Mouse (Mus musculus) layer of hippocampus, postnatal 14 days (tissue): Measurements from ENCODE around the gene Zfp213. TPM values are rescaled to one million over a fixed set of nuclear protein-coding genes. Genes with fewer than 3 reads are reported as not detected.
A peak's percentile ranks its signal among the peaks of the same experiment; 100 is the strongest.

Experiments
- DNase-seq, 2 experiments: peaks; one replicate each; pipeline ENCODE4 v3.0.0; 2021 to 2022; ENCODE audit warnings: low spot score in 2 of 2, mixed read lengths in 1 of 2
- total RNA-seq, 2 experiments: library from RNA; stranded (reverse); gene quantifications; 2 replicates each; pipeline ENCODE4 v1.2.3; 2021

The Zfp213 gene
- total RNA-seq, 2 experiments from 2014 or later = 4.6 to 6.5 TPM

DNA sequence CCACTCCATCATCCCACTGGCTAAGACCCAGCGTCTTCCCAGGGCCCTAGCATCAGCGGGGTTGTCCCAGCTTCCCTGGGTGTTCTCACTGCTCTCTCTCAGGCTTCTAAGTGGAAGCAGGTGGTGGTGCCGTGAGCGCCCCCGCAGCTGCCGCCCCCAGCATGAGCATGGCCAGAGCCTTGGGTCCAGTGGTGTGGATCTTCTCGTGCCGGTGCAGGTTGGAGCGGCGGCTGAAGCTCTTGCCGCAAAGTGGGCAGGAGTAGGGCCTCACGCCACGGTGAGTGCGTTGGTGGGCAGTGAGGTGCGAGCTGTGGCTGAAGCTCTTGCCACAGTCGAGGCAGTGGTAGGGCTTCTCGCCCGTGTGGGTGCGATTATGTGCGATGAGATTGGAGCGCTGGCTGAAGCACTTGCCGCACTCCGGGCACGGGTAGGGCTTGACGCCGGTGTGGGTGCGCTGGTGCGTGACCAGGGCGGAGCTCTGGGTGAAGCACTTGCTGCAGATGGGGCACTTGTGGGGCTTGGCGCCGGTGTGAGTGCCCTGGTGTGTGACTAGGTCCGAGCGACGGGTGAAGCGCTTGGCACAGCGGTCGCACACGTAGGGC, 12.0 kb upstream of the Zfp213 start:
- DNase-seq = no peak

DNA sequence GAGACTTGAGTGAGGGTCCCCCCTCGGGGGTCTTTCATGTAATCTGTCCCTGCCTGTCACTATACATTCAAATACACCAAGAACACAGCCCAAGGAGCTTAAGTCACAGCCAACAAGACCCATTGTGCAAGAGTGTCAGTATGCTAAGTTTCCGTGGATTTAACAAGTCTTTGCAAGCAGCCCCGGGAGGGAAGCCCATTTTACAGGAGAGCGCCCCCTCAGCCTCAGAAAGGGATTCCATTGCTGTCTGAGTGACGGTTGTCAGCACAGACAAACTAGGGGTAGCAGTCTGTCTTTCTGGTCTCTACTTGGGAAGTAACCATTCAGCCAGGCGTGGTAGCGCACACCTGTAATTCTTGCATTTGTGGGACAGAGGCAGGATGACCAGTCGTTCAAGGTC, 10.1 kb upstream of the Zfp213 start:
- DNase-seq = no peak

DNA sequence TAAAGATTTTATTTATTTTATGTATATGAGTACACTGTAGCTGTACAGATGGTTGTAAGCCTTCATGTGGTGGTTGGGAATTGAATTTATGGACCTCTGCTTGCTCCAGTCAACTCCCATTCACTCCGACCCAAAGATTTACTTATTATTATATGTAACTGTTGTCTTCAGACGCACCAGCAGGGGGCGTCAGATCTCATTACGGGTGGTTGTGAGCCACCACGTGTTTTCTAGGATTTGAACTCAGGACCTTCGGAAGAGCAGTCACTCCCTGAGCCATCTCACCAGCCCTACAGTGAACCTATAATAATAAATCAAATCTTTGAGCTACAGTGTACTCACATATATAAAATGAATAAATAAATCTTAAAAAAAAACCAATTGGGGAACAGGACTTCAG, 8.0 kb upstream of the Zfp213 start:
- no peak for DNase-seq

DNA sequence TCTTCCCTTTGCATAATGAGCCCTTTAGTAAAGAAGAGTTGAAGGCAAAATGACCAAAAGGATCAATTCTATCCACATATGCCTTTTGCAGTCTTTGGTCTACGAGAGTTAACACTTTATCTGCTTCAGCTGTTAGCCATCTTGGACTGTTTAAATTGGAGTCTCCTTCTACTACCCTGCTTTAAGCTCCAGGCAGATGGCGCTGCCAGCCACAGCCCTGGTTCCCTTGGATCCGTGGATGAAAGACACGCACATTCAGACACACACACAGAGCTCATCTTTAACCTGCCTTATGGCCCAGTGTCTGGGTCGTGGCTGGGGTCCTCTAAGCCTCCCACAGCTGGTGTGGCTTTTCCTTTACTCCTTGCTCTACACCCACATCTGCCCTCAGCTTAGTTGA, 7.0 kb upstream of the Zfp213 start:
- DNase-seq = no peak

DNA sequence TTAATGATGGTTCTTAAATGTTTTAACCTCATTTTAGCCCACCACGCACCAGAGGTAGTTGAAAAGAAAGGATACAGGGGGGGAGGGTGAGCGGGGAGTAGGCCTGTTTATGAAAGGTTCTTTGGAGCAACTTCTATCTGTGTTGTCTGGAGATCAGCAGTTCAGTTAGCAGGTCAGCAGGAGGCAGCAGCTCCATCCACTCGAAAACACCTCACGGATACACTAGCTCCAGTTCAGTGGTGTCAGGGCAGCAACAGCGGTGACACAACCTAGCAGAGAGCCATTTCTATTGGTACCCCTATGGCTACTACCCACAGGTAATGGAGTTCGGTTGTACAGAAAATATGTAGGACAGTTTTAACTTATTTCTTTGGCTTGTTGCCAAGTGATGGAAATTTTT, 6.0 kb upstream of the Zfp213 start:
- DNase-seq = peak in 1 of 2 experiments; percentile 48

DNA sequence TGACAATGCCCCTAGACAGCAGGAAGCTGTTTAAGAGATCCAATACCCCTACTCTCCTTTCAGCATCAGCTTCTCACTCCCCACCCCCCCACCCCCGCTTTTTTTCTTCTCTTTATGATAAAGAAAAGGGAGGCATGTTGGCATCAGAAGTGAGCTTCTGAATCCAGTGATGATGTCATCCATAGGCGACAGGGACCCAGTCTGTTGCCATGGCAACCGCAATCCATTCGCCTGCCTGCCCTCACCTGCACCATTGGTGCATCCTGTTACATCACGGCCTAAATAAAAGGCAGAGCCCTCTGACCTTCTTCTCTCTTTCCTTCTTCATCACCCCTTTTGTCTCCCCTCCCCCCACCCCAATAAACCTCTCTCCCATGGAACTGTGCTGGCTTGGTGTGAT, 4.3 kb upstream of the Zfp213 start:
- no peak for DNase-seq

DNA sequence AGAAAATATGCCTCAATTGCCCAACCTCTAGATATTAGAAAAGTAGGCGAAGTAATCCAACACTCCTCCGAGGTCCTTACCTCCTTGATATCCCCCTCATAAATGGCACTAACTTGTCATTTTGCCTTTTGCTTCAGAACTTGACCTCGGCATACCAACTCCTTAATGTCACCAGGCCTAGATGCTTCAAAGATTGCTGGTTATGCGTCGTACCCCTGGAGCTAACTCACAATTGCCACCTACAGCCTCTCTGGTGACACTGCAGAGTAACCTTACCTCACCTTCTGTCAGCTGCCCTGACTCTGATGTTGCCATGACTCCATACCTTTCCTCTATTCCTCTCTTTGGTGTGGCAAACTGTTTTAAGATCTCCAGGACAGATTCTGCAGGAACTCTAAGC, 2.7 kb upstream of the Zfp213 start:
- DNase-seq = no peak

DNA sequence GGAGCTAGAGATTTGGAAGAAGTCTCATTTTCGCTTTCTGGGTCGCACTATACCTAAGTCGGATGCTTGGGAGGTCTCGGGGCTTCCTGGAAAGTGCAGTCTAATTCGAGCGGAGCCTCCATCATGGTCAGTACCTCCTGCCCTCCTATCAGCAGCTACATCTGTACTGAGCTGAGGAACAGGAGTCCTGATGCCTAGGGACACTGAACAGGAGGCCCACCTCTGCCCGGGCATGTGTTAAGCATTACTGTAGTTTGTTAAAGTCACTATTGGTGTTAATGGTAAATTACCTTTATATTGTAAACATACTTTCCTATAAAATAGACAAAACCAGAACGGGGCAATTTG, 304 bp upstream of the Zfp213 start:
- DNase-seq = no peak

DNA sequence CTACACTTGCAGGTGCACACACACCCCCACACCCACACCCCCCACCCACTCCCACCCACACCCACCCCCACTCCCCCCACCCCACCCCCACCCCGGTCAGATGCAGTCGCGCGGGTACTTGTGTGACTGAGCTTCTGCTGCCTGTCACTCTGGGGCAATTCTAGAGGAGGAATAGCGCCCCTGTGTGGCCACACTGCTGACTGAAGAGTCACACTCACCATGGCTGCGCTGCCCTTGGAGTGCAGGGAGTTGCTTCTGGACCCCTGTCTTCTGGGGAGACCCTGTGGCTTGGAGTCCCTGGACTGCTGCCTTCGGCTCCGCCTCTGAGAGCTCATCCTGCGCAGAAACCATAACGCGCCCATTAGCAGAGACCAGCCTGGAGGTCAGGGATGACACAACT, 4.3 kb downstream of the Zfp213 start:
- DNase-seq = no peak

DNA sequence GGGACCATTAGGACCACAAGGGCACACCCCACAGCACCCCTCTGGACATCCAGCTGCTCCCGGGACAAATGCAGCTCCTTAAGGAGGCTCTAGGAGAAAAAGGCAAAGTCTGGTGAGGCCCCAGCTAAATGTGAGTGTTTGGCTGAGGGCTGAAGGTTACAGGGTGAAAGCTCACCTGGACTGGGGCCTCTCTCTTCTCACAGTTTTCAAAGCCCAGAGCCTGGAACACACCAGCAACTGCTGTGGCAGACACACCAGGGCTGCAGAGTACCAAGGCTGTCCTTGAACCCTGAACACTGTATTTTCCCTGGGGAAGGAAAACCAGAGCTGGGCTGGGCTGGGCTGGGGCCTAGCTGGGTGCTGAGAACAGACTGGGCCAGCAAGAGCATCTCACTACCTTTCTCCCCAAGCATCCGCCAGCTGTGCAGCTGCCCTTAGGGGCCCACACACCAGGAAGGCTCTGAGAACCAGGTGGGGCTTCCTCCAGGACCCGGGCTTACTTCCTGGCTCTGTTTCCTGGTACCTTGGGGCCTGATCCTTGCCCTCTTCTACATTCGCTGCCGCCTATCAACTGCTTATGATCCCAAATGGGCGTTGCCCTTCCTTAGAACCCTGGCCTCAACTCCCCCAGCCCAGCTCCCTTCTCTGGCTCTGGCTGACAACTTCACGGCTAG, 8.7 kb downstream of the Zfp213 start:
- DNase-seq = no peak

DNA sequence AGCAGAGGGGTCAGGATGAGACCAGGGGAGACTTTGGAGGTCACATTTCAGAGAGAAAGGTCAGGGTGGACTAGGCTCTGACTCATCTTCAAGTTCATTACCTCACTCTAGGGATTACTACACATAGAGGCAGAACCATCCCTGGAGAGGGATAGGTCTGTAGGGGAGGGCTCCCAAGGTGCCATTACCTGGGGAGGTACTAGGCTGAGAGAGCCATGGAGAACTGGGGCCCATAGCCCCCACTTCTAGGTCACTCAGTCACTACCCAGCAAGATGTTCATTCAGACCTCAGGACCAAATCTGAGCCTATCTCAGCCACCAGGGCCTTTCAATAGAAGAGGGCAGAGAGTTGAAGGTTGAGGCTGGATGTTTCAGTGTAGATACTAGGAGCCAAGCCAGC, 9.7 kb downstream of the Zfp213 start:
- no peak for DNase-seq

DNA sequence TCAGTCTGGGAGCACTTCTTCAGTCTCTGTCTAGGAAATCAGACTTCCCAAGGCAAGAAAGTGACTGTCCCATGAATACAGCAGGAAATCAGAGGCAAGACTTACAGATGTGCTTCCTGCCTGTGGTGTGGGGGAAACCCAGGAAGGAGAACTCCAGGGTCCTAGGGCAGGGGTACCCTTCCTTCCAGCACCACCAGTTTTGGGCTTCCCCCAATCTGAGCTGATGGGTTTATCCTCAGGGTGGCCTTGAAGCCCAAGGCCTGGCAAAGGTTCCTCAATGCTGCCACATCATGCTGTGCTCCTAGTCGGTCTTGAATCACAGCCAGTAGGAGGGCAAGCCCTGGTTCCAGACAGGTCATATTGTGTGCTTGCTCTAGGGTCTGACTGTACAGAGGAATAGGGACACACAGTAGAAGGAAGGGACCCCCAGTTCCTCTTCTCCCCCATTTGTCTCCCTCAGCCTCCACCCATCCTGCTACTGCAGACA, 10.4 kb downstream of the Zfp213 start:
- no peak for DNase-seq

DNA sequence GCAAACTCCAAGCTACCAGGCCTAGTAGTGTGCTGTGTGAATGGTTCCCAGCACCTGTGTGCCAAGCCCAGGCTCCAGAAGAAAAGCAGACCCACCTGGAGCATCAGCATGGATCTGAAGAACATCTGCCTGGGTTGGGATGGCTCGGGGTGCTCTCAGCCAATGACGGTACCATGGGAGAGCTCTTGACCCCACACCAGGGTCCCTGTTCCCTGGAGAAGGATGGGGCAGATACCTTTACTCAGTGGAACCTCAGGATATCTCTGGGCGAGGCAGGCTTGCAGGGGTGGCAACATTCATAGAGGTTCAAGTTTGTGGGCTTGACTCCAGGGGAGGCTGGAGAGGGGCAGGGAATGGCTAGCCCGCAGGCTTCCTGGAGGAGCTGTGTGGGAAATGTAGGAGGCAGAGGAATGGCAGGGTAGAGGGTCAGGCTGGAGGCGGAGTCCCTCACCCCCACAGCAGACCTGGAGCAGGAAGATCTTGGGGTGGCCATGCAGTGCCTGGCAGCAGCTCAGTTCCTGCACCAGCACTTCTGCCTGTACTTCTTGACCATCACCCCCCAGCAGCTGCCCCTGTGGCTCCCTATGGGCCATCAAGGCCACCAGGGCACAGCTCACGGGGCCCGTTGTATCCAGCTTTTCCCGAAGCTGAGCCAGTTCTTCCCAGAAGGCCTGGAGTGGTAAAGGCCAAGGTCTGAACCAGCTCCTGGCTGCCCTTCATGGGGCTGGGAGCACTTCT, 11.0 kb downstream of the Zfp213 start:
- no peak for DNase-seq

DNA sequence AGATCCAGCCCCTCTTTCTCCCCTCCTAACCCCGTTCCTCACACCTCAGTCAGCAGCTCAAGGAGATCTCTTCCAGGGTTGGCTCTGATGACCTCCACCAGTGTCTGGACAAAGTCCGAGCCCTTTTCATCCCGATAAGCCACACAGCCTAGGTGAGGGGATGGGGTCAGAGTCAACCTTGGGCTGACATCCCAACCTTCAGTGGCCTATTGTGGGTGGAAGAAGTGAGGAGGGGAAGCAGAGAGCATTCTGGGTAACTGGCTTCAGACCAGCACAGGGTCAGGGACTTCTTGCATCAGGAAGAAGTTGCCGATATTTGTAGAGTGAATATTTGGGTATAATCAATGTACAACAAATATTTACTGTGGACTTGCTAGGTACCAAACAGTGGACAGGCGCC, 12.1 kb downstream of the Zfp213 start:
- DNase-seq = no peak

DNA sequence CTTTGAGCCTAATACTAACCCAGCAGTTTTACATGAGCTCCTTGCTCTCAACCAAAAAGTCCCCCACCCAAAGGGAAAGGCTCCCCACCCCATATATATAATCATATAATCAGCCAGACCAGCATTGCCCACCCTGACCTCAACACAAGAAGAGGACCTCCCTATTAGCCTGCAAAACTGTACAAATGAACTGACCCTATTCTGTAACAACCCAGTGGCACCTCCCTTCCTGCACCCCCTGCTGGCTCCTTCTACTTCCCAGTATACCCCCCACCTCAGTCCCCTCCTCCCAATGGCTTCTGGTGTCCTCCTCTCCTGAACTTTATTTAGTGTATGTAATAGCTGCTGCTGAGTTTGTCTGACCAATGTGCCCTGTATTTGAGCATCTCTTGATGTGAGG, 12.6 kb downstream of the Zfp213 start:
- DNase-seq = no peak

DNA sequence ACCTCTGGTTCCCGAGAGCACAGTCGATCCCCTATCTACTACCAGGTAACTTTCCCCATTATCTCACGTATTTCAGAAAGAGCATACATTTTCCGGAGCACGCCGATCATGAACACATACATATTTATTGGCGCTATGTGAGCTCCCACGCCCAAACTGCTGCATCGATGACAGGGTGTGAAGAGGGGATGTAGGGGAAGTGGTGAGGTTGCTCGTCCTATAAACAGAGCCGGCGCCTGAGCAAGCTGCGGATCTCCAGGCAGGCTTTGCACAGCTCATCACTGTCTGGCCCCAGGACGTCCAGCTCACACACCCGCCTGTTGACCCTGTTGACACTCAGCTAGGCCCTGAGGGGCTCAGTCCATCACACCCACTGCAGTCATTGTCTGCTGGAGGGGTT, 13.2 kb downstream of the Zfp213 start:
- DNase-seq = no peak

DNA sequence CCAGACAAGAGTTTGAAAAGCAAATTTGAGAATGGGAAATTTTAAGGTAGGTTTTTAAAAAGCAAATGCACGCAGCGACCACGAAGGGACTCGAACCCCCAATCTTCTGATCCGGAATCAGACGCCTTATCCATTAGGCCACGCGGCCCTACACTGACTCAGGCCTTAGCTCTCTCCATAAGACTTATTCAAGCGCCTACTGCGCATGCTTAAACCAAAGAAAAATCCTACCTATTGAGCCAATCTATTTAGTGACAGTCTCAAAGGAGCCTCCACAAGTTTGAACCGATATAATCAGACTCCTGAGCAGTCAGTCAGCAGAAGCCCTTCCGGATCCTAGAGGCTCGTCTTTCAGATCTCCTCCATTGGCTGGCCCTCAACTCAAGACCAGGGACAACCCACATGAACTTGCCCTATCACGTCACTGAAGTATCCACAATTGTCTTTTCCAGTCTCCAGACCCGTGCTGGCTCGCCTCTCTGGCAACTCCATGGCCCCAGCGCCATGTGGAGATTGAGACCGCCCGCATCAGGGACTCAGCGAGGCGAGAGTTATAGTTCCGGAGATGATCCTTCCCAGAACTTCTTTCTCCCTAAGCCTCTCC, 13.7 kb downstream of the Zfp213 start:
- DNase-seq = peak; percentile 97 to 99

DNA sequence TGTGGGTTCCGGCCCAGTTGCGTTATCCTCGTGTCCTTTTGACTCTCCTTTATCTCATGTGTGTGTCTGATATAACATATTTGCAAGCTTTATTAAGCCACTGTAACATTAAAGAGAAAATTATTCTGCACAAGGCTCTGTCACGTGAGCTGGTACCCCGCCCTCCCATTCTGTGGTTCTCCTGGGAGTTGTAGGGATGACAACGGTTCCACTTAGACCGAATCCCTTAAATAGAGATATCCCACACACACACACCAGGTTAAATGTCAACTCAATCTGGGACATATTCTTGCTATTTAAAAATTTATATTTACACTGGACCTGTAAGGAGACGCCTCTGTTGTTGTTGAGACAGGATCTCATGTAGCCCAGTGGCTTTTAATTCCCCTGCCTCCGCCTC, 14.6 kb downstream of the Zfp213 start:
- DNase-seq = no peak

DNA sequence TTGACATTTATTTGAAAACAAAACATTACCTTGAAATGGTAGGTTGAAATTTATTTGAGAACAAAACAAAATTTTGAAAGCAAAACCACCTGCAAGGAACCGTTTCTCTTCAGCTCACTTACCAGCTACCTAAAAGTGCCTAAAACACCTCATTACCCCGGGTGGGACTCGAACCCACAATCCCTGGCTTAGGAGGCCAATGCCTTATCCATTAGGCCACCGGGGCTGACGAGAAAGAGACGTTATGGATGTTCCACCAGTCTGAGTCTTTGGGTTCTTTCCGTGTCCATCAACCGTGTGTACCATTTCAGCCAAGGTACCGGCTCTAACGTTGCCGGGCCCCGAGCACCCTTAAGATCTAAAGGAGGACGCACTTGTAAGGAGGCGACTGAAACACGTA, 15.4 kb downstream of the Zfp213 start:
- peak; percentile 80 to 88 for DNase-seq

DNA sequence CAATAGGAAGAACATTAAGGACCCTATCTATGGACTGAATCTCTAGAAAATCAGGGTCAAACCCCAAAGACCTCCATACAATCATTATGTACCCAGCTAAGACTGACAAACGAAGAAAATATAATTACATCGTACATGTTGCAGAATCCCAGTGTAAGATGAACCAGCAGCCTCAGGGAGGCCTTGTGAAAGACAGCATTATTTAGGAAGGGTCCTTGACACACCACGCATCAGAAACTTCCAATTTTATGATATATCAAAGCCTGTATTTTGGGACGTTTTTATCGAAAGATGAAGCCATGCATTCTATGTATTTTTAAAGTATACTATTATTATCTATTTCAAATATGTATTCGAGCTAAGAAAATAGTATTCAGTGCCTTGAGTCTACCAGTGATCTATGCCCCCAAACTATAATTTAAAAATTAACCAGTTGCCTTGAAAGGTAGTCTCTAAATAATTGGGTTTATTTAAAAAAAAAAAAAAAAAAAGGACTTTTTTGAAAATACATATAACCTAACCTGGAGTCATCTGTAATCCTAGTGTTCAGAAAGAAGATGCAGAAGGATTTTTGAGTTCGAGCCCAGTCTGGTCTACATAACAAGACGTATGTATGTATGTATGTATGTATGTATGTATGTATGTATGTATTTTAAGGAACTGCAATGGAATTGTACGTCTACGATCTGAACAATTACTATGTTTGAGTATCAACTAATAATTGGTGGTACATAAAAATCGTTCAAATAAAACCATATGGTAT, 16.2 kb downstream of the Zfp213 start:
- no peak for DNase-seq

DNA sequence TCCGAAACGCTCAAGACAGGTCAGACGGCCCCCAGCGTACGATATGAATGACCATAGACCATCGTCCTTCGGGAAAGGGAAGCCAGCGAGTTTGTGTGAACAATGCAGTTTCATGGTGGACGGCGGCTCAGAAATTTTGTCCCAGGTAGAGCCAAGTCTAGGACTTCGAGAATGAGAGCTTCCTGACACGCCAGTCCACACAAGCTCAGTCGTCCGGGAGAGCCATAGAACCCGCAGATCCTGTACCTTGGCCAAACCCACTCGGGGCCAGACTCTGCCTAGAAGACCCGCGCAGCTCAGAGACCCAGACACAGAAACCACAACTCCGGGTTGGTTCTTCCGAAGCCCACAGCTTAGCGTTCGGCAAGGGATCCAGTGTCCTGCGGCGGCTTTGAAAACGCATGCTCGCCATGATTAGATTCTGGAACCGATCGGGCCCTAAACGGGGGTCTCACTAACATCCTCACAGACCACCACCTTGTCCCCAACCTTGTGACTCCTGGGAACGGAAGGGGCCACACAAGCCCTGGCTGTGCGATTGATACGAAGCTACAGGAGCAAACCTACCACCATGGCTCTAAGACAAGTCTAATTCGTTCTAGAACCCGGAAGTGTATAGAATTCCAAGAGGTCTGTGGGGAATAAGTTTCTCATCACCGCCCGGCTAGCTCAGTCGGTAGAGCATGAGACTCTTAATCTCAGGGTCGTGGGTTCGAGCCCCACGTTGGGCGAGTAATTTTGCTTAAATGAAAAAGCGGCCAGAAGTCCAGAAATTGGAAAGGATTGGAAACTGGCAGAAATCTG, 17.1 kb downstream of the Zfp213 start:
- peak; percentile 90 to 93 for DNase-seq
